Mouse (Mus musculus): Measurements from ENCODE around the gene Lcp2. TPM values are rescaled to one million over a fixed set of nuclear protein-coding genes. Genes with fewer than 3 reads are reported as not detected.
A peak's percentile ranks its signal among the peaks of the same experiment; 100 is the strongest.

Gene Lcp2
- total and polyA plus RNA-seq, 2 experiments from 2014 or later = 0.52 to 1.9 TPM

DNA sequence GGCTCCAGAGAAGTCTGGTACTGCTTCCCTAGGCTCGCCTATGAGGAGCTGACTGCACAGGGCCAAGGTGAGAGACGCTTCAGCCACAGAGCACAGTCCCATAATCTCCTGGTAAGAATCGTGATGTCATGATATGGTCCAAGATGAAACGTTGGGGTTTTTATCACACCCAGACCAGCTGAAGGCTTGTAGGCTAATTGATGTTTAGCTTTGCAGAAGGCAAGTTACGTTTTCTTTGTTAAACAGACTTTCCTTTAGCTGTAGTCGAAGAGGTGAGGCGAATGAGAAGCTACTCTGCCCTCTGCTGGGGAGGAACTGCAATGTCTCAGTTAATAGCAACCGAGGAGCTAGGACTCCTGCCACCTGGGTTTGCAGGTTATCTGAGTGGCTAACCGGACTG lies 38.0 kb upstream of the Lcp2 start:
- Histone ChIP-seq H3K9me3 (ENCODE audit: low read length) (no peaks in the 10 kb centered on the region), H3K4me3 (ENCODE audit: low read length) (no peak overlapping the region), H3K36me3 (ENCODE audit: insufficient read depth, low read length) (no peaks in the 10 kb centered on the region), H3K9ac (replicated peaks; ENCODE audit: low read length) (no peak overlapping the region), H3K4me1 (ENCODE audit: insufficient read depth, low read length) (no peaks in the 10 kb centered on the region), H3K27ac (no peak overlapping the region), H3K27me3 (ENCODE audit: insufficient read depth, low read length) (no peaks in the 10 kb centered on the region), H3K4me2 (ENCODE audit: low read depth, low read length) (no peak overlapping the region)
- ATAC-seq (0 out of 2 replicates have a peak, but pooled peaks have one; percentile 15), DNase-seq (ENCODE audit: low spot score) (peak; percentile 84)
- WGBS = 42% methylated on average over 9 of the region's 9 CpGs
- TF ChIP-seq CTCF (IDR thresholded peaks at IDR 0.05; ENCODE audit: low read depth) = peak; percentile 86

DNA sequence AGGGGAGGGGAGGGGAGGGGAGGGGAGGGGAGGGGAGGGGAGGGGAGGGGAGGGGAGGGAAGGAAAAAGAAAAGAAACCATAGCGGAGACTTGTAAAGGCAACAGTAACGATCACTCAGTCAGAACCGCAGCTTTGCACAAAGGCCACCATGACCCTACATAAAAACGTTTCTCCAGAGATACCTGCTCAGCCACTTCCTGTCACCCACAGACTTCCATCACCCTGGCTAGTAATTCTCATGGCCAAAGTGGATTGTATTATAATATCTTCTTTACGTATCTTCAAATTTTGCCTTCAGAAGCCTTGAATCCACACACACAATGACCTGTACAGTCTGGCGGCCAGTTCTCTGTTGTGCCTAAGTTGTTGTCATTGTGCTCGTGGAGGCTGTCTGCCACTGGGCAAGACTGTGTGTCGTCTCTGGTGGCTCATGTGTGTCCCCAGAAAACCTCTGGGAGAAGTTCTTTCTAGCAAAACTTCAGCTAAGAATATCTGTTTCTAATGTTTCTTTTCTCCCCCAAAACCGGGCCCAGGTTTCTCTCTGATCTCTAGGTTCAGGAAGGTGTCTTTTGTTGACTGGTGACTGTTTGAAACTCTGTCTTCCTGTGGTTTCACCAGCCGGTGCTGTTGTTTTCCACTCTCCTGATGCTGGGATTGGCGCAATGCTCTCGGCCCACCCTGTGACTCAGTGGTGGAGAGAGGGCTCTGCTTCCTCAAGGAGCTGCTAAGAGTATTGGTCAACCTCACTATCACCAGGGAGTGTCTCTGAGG lies 37.2 kb upstream of the Lcp2 start:
- Histone ChIP-seq H3K9ac (replicated peaks; ENCODE audit: low read length) (no peak overlapping the region), H3K27ac (no peak overlapping the region), H3K27me3 (ENCODE audit: insufficient read depth, low read length) (no peaks in the 10 kb centered on the region), H3K4me1 (ENCODE audit: insufficient read depth, low read length) (no peaks in the 10 kb centered on the region), H3K4me2 (ENCODE audit: low read depth, low read length) (no peak overlapping the region), H3K9me3 (ENCODE audit: low read length) (no peaks in the 10 kb centered on the region), H3K4me3 (ENCODE audit: low read length) (no peak overlapping the region), H3K36me3 (ENCODE audit: insufficient read depth, low read length) (no peaks in the 10 kb centered on the region)
- WGBS = 71% methylated on average over 12 of the region's 12 CpGs
- no peak for ATAC-seq
- no peak for TF ChIP-seq CTCF (IDR thresholded peaks at IDR 0.05; ENCODE audit: low read depth)
- DNase-seq (ENCODE audit: low spot score) = no peak

DNA sequence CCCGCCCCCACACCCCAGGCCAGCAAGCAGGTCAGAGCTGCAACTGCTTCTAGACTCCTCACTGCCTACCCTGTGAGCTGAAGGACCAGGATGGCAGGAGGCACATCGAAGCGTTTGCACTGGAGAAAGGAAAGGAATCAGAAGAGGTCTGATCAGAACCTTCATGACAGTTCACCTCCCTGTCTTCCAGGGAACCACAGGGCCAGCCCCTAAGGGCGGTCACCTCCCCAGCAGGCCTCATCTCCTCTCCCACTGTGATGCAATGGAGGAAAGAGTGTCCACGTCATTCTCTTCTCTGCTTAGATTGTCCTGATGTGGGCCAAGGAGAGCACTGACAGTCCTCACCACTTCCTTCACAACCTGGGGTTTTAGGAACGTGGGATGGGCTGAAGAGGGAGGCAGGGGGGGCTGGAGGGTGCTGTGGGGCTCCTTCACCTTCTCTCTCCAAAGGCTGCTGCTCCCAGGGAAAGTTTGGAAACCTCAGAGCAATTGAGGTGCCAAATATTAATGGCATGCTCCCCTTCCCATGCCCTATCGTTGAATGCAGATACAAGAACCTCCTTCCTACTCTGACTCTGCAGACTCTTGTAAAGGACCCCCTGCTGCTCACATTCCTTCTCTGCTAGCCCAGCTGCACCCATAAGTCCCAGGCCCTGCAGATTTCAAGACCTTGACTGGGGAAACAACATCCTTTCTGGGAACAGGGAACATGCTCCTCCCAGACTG lies 36.4 kb upstream of the Lcp2 start:
- H3K36me3 ChIP-seq (ENCODE audit: insufficient read depth, low read length) = no peaks in the 10 kb centered on the region
- no peak for TF ChIP-seq CTCF (IDR thresholded peaks at IDR 0.05; ENCODE audit: low read depth)
- H3K4me2 ChIP-seq (ENCODE audit: low read depth, low read length) = no peak overlapping the region
- WGBS = 81% methylated on average over 7 of the region's 7 CpGs
- H3K27me3 ChIP-seq (ENCODE audit: insufficient read depth, low read length) = no peaks in the 10 kb centered on the region
- H3K4me3 ChIP-seq (ENCODE audit: low read length) = no peak overlapping the region
- no peaks in the 10 kb centered on the region for H3K4me1 ChIP-seq (ENCODE audit: insufficient read depth, low read length)
- no peak overlapping the region for H3K9ac ChIP-seq (replicated peaks; ENCODE audit: low read length)
- H3K27ac ChIP-seq = peak overlapping the region; percentile 7; the same call in 1 of the 2 replicates
- DNase-seq (ENCODE audit: low spot score) = no peak
- no peaks in the 10 kb centered on the region for H3K9me3 ChIP-seq (ENCODE audit: low read length)
- no peak for ATAC-seq

DNA sequence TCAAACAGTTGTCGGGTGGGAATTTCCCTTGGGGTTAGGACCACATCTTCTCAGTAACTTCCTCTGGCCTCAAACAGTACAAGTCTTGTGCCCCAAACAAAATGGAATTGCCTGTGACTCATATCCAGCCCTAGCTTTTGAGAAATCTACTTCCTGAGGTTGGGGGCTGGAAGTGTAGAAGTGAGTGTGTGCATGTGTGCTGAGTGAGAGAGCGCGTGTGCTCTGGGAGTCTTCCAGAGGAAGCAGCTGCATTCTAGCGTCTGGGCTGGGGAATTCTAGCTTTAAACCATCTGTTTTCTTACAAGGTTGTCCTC lies 35.9 kb upstream of the Lcp2 start:
- no peak for ATAC-seq
- no peak for TF ChIP-seq CTCF (IDR thresholded peaks at IDR 0.05; ENCODE audit: low read depth)
- DNase-seq (ENCODE audit: low spot score) = no peak

DNA sequence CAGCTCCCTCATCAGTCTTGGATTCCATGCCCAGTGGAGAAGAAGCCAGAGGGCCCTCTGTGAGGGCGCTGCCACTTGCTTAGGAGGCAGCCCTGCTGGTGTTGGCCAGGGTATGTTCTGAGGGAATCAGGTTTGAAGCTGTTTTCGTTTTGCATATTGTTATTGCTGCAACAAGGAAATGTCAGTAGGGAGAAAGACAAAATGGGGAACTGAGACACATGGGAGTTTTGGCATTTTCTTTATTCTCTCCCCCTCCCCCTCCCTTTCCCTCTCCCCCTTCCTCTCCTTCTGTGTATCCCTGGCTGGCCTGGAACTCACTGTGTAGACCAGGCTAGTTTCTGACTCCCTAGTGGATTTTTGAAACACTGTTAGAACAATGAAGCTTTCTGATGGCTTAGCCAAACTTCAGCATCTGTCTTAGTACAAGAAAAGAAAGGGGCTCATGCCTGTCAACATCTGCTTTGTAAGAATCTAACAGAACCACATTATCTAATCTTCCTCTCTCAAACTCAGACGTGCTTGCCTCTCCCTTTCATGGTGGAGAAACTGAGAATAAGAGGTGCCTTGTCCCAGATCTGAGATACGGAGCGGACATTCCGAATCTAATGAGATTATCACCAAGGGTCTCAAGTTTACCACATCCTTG lies 34.6 kb upstream of the Lcp2 start:
- Histone ChIP-seq H3K4me3 (ENCODE audit: low read length) (no peak overlapping the region), H3K27me3 (ENCODE audit: insufficient read depth, low read length) (no peaks in the 10 kb centered on the region), H3K4me1 (ENCODE audit: insufficient read depth, low read length) (no peaks in the 10 kb centered on the region), H3K9me3 (ENCODE audit: low read length) (no peaks in the 10 kb centered on the region), H3K27ac (no peak overlapping the region), H3K36me3 (ENCODE audit: insufficient read depth, low read length) (no peaks in the 10 kb centered on the region), H3K4me2 (ENCODE audit: low read depth, low read length) (no peak overlapping the region), H3K9ac (replicated peaks; ENCODE audit: low read length) (no peak overlapping the region)
- 74% methylated on average over 6 of the region's 6 CpGs for WGBS
- no peak for ATAC-seq
- no peak for DNase-seq (ENCODE audit: low spot score)
- TF ChIP-seq CTCF (IDR thresholded peaks at IDR 0.05; ENCODE audit: low read depth) = no peak

More for the DNA sequence above, 35.9 kb upstream of the Lcp2 start:
- Histone ChIP-seq H3K36me3 (ENCODE audit: insufficient read depth, low read length) (no peaks in the 10 kb centered on the region), H3K4me1 (ENCODE audit: insufficient read depth, low read length) (no peaks in the 10 kb centered on the region), H3K9ac (replicated peaks; ENCODE audit: low read length) (no peak overlapping the region), H3K9me3 (ENCODE audit: low read length) (no peaks in the 10 kb centered on the region), H3K27me3 (ENCODE audit: insufficient read depth, low read length) (no peaks in the 10 kb centered on the region), H3K4me2 (ENCODE audit: low read depth, low read length) (no peak overlapping the region), H3K4me3 (ENCODE audit: low read length) (no peak overlapping the region), H3K27ac (no peak overlapping the region)
- WGBS = 68% methylated on average over 4 of the region's 4 CpGs

DNA sequence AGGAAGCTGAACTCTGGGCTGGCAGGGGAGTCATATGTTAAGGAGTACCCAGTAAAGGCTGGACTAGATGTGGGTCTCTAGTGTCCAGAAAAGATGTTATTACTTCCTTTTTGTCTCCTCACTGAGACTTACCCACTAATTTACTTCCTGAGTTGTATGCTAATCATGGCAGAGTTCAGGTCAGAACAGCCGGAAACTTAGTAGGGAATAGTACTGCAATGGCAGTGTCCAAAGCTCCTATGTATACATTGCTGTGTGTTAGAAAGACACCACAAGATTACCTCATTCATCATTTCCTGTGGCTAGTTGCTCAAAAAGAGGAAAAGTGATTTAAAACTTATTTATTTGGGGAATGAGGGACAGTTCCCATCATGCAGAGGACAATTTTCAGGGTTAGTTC lies 21.6 kb upstream of the Lcp2 start:
- H3K27ac ChIP-seq = no peak overlapping the region
- TF ChIP-seq CTCF (IDR thresholded peaks at IDR 0.05; ENCODE audit: low read depth) = no peak
- 93% methylated on average over 1 of the region's 1 CpGs for WGBS
- no peak overlapping the region for H3K4me2 ChIP-seq (ENCODE audit: low read depth, low read length)
- H3K36me3 ChIP-seq (ENCODE audit: insufficient read depth, low read length) = no peaks in the 10 kb centered on the region
- DNase-seq (ENCODE audit: low spot score) (no peak), ATAC-seq (no peak)
- no peaks in the 10 kb centered on the region for H3K9me3 ChIP-seq (ENCODE audit: low read length)
- no peaks in the 10 kb centered on the region for H3K4me1 ChIP-seq (ENCODE audit: insufficient read depth, low read length)
- no peaks in the 10 kb centered on the region for H3K27me3 ChIP-seq (ENCODE audit: insufficient read depth, low read length)
- no peak overlapping the region for H3K4me3 ChIP-seq (ENCODE audit: low read length)
- H3K9ac ChIP-seq (replicated peaks; ENCODE audit: low read length) = no peak overlapping the region

Measured in hindbrain, postnatal 0 days (tissue).